Mouse (Mus musculus) ovary, postnatal 36 days (tissue): ENCODE measurements at regions not wholly inside any gene's neighbourhood (a gene's known extent, or its start where the extent isn't known, plus 50 kb on each side); places are given as distances from the start of the nearest gene placed in this dataset.

Source experiments
- DNase-seq: peaks from one replicate; pipeline ENCODE4 v3.0.0; 2022; ENCODE audit warnings: low spot score, mixed read lengths

DNA sequence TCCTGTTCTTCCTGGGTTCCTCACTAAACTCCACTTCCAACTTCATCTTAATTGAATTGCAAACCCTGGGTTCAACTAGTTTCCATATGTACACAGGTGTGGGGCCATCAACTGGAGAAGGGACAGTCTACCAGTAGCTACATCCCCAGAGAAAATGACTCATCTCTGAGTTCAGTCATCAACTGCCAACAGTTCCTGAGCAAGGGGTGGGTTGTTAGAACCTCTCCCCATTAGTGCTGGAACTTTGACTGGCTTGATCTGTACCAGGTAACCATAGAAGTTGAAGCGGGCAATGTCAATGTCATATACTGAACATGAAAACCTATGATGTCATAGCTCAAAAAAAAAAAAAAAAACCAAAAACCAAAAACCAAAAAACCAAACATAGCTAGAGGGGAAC, 69.8 kb downstream of the Gm21750 start:
- DNase-seq = no peak

DNA sequence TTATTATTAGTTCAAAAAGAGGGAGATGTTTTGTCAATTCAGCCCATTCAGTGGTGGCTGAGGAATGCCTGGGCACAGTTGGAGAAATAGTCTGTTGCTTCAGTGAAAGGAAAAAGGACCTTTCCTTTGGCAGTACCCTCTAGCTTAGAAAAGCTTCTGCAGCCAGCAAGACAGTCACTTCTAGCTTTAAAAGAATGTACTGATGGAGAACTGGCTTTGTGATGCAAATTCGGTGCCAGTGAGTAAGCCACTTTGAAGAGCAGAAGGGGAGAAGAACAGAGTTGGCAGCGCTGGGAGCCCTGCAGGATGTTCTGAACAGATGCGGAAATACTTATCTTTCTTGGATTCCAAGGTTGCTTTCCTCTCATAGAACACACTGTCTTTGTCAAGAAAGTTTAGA, 71.1 kb downstream of the Gm21750 start:
- no peak for DNase-seq

DNA sequence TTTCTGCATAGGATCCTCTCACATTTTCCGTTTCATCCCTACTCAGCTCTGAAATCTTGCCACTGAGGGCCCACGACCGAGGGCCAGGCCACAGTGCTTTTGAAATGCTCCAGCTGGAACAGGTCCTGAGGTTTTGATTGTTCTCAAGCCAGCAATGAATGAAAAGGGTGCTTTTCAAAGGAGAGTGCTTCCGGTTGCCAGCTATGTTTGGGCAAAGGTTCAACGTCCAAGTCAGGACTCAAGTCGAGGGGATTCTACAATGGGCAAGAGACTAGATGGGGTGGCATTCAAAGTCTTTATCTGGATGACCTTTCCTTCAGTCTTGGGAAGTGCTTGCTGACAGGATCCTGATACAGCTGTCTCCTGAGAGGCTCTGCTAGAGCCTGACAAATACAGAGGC, 89.8 kb downstream of the Gm21750 start:
- no peak for DNase-seq

DNA sequence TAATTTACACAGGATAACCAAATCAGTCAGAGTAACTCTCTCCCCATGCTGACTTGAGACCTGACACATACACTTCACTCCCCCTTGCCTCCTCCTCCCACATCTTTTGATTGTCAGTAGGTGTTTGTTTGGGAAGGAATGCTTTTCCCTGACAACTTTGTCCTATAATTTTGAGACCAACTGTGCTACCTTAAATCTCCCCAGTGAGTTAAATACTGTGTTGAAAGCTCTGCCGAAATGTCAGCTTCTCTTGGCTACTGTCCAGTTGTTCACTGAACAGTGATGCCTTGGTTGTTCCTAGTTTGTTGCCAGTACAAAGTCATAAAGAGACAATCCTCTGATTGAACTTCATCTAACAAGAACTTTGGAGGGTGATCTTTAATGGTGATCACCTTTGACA, 99.0 kb downstream of the Gm21750 start:
- DNase-seq = no peak

DNA sequence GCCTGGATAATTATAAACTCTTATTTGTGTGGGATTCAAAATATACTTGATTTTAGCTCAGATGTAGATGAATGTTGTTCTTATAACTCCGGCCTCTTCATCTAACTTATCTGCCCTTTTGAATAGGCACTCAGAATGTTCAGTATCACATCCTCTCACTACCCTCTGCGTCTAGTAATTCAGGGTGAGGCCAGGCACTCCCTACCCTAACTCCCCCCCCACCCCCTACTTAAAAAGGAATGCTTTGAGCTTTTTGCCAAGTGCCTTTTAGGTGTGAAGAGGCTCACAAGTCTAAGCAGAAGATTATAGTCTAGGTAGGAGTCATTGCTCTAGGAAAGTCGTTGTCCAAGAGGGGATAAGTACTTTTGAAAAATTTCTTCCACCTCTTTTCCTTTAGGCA, 111.9 kb downstream of the Gm21750 start:
- no peak for DNase-seq

DNA sequence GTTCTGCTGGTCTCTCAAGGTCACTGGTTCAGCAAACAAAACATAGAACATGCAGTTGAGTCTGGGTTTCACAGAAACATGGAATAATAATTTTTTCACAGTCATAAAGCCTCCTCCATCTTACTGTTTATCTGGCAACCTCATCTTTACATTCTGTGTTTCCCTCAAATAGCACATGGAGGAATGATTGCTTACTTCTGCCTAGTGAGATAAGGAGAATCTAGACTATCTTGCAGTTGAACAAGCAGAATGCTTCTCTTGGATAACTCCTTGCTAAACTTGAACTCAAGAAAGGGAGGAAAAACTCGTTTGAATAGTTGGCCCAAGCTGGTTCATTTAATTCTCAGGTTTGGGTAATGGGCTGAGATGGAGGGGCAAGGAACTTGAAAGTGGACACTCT, 112.8 kb downstream of the Gm21750 start:
- no peak for DNase-seq

DNA sequence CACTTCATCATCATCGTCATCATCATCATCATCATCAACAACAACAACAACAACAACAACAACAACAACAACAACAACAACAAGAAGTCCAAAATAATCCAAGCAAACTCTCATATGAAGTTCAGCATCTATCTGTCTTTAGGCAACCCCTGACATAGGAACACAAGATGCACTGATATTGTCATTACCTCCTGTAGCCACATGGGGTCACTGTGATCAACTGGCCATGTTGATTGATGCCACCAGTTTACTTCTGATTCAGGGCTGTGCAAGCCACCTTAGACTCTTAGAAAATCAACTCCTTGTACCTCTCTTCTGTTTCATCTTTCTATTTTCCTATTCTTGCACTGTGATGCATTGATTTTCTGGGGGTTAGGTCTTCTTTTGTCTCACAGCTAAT, 115.0 kb downstream of the Gm21750 start:
- DNase-seq = peak; percentile 13

DNA sequence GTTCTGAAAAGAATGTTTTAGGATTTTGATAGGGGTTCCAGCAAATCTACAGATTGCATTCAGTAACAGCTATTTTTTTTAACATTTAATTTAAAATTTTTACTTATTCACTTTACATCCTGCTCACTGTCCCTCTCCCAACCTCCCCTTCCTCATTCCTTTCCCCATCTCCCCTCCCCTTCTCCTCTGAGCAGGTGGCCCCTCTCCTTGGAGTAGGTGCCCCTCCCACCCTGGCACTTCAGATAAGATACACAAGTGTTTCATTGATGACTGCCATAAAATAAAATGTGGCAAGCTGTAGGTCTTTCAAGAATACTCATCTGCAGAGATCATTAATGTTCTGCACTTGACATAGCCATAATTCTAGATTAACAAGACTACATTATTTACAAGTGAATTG, 146.1 kb downstream of the Gm21750 start:
- no peak for DNase-seq

DNA sequence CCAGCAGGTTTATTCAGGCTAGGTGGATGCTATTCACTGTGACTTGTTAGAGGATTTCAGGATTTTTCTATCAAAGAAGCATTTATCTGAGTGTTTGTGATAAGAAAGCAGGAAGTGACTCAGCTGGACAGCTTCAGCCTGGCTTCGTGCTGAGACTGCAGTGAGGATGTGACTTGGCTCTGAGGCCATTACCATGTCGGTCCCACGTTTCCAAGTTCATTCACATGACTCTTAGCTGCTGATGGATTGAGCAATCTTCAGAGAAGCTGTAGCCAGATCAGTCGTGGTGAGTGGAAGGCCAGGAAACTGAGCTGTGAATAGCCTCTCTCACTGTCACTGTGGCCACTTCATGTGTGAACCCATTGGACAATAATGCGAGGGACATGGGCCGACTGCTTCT, 177.9 kb downstream of the Gm21750 start:
- DNase-seq = no peak

DNA sequence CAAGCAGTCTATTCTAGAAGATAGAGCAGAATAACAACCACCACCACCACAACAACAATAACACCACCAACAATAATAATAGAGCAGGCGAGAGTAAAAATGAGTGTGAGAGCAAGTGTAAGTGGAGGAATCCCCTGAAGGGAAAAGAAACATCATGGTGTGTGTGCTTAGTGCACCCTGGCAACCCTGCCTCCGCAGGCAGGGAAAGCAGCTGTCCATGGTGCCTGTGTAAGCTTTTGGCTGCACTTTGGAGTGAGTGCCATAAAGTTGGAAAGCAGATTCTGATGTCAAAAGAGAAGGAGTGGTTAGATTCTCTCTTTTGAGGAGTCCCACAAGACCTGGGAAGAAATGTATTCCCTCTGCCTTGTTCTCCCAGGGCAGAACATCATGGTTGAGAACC, 200.8 kb downstream of the Gm21750 start:
- DNase-seq = no peak

DNA sequence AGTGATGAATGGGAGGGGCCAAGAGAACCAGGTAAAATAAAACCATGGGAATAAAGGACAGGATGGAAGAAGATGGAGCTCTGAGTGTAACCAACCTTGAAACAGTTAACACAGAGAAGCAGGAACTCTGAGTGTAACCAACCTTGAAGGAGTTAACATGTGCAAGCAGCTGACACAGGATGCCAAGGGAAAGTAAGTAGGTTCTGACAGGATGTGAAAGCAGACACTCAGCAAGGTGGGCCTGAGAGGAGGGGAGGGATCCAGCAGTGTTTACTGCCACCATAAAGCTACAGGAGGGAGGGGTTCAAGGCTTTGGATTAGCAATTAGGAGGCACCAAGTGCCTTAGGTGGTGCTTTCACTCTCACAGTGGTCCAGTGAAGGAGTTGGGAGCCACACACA, 213.3 kb downstream of the Gm21750 start:
- DNase-seq = no peak

DNA sequence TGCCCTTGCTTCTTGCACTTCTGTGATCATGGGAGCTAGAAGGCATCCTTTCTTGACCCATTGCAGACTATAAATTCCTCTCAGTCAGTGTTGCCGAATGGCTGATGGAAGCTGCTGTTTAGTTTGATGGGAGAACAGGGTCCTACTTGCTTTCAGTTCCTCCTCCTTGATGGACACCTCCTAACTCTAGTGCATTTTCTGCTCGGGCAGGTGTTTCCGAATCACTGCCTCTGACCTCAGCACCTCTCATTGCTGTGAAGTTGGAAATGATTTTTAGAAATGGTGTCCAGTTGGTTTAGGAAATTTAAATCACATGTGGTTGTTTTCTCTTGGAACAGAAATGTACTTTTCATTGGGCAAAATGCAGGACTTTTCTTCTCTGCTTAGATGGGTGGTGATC, 214.9 kb downstream of the Gm21750 start:
- no peak for DNase-seq

DNA sequence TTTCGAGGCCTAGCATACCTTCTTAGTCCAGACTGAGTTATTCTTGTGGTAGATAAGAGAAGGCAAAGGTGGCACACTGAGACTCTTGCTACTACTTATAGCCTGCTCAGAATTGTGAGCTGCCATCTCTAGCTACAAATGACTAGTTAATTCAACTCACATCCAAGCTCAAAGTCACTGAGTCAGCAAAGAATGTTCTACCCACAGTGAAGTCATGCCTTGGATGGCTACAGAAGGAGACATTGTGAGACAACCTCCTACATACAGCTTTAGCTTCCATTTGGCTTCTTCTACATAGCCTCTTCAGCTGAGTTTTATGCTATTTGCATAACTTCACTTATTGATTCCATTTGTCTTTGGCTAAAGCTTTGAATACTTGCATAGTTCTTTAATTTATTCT, 217.2 kb downstream of the Gm21750 start:
- DNase-seq = no peak

DNA sequence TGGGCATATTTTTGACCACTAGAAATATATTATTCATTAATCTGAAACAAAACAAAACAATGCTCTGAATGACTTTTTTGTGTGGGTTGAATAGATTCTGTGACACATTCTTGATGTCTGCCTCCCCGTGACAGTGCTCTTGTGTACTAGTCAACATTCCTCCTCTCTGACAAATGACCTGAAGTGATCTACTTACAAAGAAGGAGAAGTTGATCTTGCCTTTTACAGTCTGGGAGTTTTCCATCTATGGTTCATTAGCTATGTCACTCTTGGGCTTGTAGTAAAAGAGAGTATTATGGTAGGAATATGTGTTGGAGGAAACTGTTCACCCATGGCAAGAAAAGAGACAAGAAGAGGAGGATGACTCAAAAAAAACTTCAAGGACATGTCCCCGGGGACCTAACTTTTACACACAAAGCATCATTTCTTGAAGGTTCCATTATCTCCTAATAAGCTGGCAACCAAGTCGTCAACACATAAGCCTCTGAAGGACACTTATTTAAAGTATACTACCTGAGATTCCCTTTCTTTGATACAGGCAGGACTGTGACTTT, 217.9 kb downstream of the Gm21750 start:
- DNase-seq = no peak

DNA sequence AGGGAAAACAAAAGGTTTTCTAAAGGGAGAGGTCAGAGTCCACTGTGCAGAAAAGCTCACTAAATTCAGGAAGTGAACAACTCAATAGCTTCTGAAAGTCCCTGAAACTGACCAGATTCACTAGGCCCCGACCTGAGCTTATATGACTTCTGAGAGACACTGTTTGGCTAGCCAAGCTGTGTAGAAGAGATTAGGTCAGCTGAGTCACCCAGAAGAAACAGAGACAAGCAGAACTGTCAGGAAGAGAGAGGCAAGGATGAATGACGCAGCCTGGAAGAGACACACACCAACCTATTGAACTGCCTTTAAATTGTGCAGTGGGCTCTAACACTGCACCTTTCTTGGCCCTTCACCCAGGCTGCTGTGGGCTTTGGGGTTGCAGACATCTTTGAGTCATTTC, 230.4 kb downstream of the Gm21750 start:
- DNase-seq = no peak

DNA sequence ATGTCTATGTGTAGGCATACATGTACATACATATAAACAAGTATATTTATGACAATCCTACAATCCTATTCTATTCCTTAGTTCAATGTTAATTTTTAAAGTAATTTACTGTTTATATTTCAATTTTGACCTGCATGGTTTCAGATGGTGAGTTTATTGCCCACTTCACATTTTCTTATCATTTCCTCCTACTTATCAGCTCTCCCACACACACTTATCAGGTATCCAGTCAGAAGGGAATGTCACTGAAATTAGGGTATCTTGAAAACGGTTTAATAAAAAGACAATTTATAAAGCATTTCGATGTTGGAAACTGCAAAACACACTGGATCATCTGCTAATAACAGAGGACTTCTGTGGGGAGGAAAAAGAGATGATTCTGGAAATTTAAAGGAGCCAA, 233.8 kb downstream of the Gm21750 start:
- no peak for DNase-seq

DNA sequence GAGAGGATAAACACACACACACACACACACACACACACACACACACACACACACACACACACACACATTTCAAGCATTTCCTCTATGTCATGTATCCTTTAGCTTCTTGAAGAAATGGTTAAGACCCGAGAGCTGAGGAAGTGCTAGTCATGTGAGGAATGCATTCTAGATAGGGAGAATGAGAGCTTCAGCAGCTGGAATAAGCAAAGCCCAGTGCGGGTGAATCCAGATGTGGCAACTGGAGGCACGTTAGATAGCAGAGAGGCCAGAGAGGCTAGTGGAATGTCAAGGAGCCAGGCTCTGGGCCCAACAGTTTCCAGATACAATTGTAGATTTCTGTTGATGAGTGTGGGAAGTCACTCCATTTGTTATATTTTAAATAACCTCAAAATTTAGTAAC, 234.2 kb downstream of the Gm21750 start:
- no peak for DNase-seq

DNA sequence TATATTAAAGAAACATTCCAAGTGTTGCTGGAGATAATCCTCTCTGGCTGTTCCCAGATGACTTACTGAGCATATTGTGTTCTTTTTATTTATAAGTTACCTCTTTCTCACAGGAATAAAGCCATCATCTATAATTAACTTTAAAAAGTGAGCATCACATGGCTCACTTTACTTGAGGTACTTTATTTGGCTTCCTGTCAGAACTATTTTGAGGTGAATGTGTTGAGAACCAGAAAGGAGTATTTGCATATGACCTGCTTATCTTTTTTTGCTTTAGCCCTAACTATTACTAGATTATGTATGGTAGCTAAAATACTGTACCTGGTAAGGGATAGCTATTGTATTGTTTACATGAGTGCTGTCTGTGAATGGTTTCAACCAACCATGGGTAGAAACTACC, 238.1 kb downstream of the Gm21750 start:
- no peak for DNase-seq

DNA sequence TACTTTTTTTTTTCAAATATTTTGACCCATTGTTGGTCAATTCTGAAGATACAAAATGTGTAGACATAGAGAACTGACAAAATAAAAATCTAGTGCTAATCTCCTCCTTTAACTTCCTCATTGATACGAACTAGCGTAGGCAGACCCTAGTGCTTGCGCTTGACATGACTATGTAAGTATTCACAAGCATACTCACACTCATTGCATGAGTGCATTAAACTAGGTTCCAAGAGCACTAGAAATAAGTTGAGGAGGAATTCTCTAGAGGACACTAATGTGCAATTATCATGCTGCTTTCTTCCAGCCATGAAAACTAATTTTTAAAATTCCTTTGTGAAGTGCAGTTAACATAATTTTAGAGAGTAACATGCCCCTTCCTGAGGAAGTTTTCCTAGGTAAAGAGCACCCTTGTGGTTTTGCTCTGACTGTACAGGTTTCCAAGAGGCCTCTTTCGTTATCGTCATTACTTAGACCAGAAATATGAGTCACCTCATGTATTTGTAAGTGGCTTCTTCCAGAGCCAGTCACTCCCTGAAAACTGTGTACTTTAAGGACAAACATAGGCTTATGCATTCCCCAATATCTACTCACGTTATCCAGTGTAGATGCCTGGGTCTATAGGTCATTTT, 241.2 kb downstream of the Gm21750 start:
- no peak for DNase-seq

DNA sequence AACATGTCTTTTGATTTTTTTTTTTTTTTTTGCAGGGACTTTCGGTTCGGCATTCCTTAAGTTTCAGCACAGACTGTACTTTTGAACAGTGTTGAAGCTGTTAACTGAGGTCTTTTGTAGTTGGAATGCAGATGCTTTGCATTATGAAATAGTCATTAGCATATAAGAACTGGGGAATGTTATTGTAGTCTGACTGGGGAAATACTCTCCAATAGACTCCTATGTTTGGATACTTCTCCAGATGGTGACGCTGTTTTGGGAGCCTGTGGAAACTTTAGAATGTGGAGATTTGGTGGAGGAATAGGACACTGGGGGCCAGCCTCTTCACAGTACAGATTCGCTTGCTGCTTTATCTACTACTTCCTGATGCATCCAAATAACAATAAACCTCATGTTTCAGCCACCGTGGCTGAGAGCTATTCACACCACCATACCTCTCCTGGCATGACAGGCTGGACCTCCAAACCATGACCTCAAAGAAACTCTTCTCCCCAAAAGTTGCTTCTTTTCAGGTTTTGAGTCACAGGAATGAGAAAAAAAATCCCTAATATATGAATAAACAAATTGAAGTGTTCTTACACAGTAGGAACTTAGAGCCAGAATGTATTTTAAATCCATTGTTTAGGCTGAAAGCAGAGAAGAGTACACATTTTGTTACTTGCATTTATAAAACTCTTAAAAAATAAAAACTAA, 252.9 kb downstream of the Gm21750 start:
- no peak for DNase-seq

DNA sequence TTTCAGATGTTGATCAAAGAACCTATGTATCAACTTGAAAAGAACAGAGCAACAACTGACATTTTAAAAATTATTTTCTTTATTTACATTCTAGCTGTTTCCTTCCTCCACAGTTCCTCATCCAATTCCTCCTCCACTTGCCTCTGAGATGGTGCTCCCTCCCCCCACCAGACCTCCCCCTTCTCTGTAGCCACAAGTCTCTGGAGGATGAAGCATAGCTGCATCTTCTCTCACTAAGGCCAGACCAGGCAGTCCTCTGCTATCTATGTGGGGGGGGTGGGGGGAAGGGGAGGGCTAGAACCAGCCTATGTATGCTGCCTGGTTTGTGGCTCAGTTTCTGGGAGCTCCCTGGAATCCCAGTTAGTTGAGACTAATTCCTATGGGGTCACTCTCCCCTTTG, 255.0 kb downstream of the Gm21750 start:
- DNase-seq = no peak

DNA sequence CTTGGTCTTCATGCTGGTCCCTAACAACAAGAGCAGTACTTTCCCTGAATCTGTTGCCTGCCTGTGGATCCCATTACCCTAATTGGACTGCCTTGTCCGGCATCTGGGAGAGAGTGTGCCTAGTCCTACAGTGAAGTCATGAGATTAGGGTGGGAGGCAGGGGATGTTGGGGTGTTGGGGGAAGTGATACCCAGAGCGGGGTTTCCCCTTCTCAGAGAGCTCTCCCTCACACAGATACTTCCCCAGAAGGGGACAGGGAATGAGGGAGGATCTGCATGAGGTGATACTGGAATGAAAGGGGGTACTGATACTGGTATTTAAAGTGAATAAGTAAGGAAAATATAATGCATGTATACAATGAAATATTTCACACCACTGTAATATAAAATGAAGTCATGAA, 270.1 kb downstream of the Gm21750 start:
- no peak for DNase-seq

DNA sequence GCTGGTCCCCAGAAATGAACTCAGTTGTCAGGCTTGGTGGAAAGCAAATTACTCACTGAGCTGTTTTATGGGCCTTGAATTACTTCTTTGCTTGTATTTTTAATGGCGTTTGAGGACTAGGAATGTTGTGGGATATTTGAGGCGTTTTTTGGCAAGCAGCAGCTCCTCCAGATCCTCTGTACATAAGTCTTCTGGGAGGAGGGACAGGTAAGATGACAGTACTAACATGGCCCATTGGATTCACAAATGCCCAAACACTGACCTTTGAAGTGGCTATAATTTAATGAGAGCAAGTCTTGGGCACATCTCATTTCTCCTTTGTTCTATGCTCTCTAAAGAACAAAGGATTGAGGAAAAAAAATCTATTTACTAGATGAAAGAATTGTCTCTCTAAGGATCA, 286.3 kb downstream of the Gm21750 start:
- DNase-seq = no peak

DNA sequence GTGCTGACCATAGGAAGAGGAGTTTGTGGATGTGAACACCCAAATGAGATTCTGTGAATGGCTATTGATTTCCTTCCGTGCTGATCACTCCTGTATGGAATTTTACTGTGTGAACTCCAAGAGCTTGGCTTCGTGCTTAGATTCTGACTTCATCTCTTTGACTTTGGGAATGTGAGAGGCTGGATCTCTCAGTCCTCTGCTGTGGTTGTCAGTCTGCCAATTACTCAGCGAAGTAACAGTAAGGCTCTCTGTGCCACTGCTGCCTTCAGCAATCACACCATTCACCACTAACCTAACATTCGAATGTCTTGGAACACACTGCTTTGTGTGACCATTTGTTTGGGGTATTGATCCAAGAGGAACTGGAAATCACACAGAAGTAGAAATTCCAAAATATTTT, 291.5 kb downstream of the Gm21750 start:
- no peak for DNase-seq
